1 mouse cellular context compared by ENCODE assay signal in genomic region chr6:136808631-136809046, GRCm38 (mm10).
TF ChIP-seq lines count a peak whose summit lies in the region.

No protein-coding gene starts in this region.

TF ChIP-seq in MEL, 35 proteins besides CTCF, POLR2A, EP300 and RAD21:
- TF ChIP-seq ZC3H11A (IDR thresholded peaks at IDR 0.05; ENCODE audit: low read depth, low read length) (no peak), ZMIZ1 (IDR thresholded peaks at IDR 0.05; ENCODE audit: low read depth, low read length) (no peak), MAX (IDR thresholded peaks at IDR 0.05; ENCODE audit: low read length) (no peak), MAZ (IDR thresholded peaks at IDR 0.05; ENCODE audit: low read depth, low read length) (no peak), ELF1 (IDR thresholded peaks at IDR 0.05; ENCODE audit: low read depth, low read length) (no peak), GATA1 (IDR thresholded peaks at IDR 0.05; ENCODE audit: low read depth, low read length) (no peak), BHLHE40 (IDR thresholded peaks at IDR 0.05; ENCODE audit: borderline replicate concordance, low read depth, low read length) (no peak), RCOR1 (IDR thresholded peaks at IDR 0.05; ENCODE audit: low read depth, low read length) (no peak), MYC (IDR thresholded peaks at IDR 0.05; ENCODE audit: low read depth, low read length) (no peak), NRF1 (IDR thresholded peaks at IDR 0.05; ENCODE audit: insufficient read depth, low read depth, low read length, poor library complexity, severe bottlenecking) (no peak), ETS1 (IDR thresholded peaks at IDR 0.05; ENCODE audit: low read depth, low read length) (no peak), CHD1 (IDR thresholded peaks at IDR 0.05; ENCODE audit: low read depth, low read length) (no peak), USF1 (IDR thresholded peaks at IDR 0.05; ENCODE audit: low read depth, low read length) (no peak), TCF12 (IDR thresholded peaks at IDR 0.05; ENCODE audit: low read depth, low read length) (no peak)
